Mouse (Mus musculus): ENCODE measurements around the gene Slc16a8.

The Slc16a8 gene

GRCm38 (mm10) chr15:79212750-79213446 is 41.7 kb downstream of the Slc16a8 start:
- DNase-seq = no peak

- DNase-seq = no peak
Measured at GRCm38 (mm10) chr15:79210357-79210756, 44.2 kb downstream of the Slc16a8 start.

GRCm38 (mm10) chr15:79208758-79209439 is 45.7 kb downstream of the Slc16a8 start:
- peak; percentile 24 for DNase-seq

DNA sequence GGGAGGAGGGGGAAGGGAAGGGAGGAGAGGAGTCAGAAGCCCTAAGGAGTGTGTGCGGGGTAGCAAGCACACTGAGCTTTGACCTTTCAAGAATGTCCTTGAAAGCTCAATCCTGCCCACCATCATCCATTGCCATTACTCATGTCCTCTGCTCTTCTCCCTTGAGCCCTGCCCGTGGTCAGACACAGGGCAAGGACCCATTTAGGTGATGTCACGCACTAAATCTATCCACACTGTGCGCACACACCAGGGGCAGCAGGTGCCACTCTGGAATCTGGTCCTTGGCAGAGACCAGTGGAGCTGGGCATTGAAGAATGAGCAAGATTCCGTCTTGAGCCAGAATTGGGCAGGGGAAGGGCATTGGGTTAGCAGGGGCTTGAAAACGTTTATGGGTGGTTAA is 46.4 kb downstream of the Slc16a8 start:
- DNase-seq = no peak

DNA sequence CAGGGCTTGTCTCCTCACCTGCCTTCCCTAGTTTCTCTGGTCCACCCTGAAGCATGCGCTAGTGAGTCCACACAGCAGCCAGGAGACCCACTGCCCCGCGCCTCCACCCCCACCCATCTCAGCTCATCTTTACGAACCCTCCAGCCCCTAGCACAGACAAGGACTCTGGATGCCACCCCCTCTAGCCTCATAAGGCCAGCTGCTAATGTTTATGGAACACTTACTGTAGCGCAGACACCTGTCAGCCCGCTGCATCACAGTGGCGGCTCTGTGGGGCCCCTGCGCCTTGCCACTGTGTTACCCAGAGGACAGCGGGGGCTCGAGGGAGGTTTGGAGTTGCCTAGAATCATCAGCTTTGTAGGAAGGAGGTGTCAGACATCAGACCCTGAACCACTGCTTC is 52.0 kb downstream of the Slc16a8 start:
- DNase-seq = no peak

- DNase-seq = no peak
Measured at GRCm38 (mm10) chr15:79201491-79202150, 52.9 kb downstream of the Slc16a8 start.
